Mouse (Mus musculus): Measurements from ENCODE around the gene Chst12. TPM values are rescaled to one million over a fixed set of nuclear protein-coding genes. Genes with fewer than 3 reads are reported as not detected.

The Chst12 gene
- total and polyA plus RNA-seq, 3 experiments, result 2.3 to 17.0 (median 7.6) TPM

GRCm38 (mm10) chr5:140513921-140514320, 8.6 kb downstream of the Chst12 start:
- DNase-seq (ENCODE audit: extremely low read depth), result peak; percentile 93
- Histone ChIP-seq H3K9ac (ENCODE audit: insufficient read depth, low read depth) (no peak overlapping the region), H3K79me2 (replicated peaks; ENCODE audit: control insufficient read depth, extremely low read depth, insufficient read depth, poor library complexity, severe bottlenecking) (peaks cover 9% of the 10 kb centered on the region), H3K36me3 (replicated peaks in 1 of 2; ENCODE audit: control insufficient read depth in 1 of 2, insufficient read depth in 1 of 2, low read length in 1 of 2) (peaks cover 5 to 36% of the 10 kb centered on the region in 2 experiments), H3K4me3 (replicated peaks in 1 of 3; ENCODE audit: low read depth in 2 of 3, low read length in 2 of 3, poor library complexity in 1 of 3) (no peak overlapping the region), H3K4me1 (ENCODE audit: control insufficient read depth in 1 of 2, insufficient read depth in 2 of 2) (peaks cover 32 to 90% of the 10 kb centered on the region in 2 experiments), H3K9me3 (replicated peaks; ENCODE audit: low read length) (no peaks in the 10 kb centered on the region), H3K4me2 (ENCODE audit: insufficient read depth, low read depth, poor library complexity, severe bottlenecking) (no peak overlapping the region), H3K27me3 (replicated peaks) (no peaks in the 10 kb centered on the region), H3K27ac (ENCODE audit: insufficient read depth, low read depth) (peak overlapping the region; percentile 82)
- in situ Hi-C loops (cut with MboI; ENCODE audit: low pct_ligation_motif_present, low pct_unique_long_range_greater_than_20kb, low sequenced_read_pairs) (no loop called here), dilution Hi-C loops (cut with MboI; ENCODE audit: extremely low pct_ligation_motif_present, extremely low pct_unique_long_range_greater_than_20kb, low sequenced_read_pairs) (no loop called here)
- peak; percentile 59; the same call in 1 of the 2 replicates for TF ChIP-seq CHD2 (IDR thresholded peaks at IDR 0.05; ENCODE audit: low read length)
- peak; percentile 22; the same call in 1 of the 2 replicates for TF ChIP-seq TCF12 (IDR thresholded peaks at IDR 0.05; ENCODE audit: low read depth, low read length)
- TF ChIP-seq HCFC1 (IDR thresholded peaks at IDR 0.05; ENCODE audit: low read depth, low read length), result peak; percentile 34; the same call in 1 of the 2 replicates
- TF ChIP-seq BHLHE40 (IDR thresholded peaks at IDR 0.05; ENCODE audit: low read depth, low read length), result 0 out of 2 replicates have a peak, but pooled peaks have one; percentile 5
- TF ChIP-seq UBTF (IDR thresholded peaks at IDR 0.05; ENCODE audit: low read depth, low read length), result no peak
- peak; percentile 58; the same call in 1 of the 2 replicates for TF ChIP-seq MXI1 (IDR thresholded peaks at IDR 0.05; ENCODE audit: low read depth, low read length)
- TF ChIP-seq IRF4 (IDR thresholded peaks at IDR 0.05; ENCODE audit: low read depth, low read length), result peak; percentile 80
- no peak for TF ChIP-seq USF2 (conservative IDR thresholded peaks at IDR 0.05; ENCODE audit: low read depth, low read length)
- peak; percentile 71 for TF ChIP-seq ELF1 (IDR thresholded peaks at IDR 0.05; ENCODE audit: low read depth, low read length)
- TF ChIP-seq RAD21 (IDR thresholded peaks at IDR 0.05; ENCODE audit: low read depth, low read length), result no peak
- peak; percentile 55 for TF ChIP-seq MAX (IDR thresholded peaks at IDR 0.05; ENCODE audit: low read length)
- no peak for TF ChIP-seq JUN (IDR thresholded peaks at IDR 0.05; ENCODE audit: insufficient read depth, low read depth, low read length)
- TF ChIP-seq MYC (IDR thresholded peaks at IDR 0.05; ENCODE audit: low read depth, low read length), result peak; percentile 52; the same call in 1 of the 2 replicates
- 0 out of 2 replicates have a peak, but pooled peaks have one; percentile 22 for TF ChIP-seq POLR2A (IDR thresholded peaks at IDR 0.05; ENCODE audit: low read depth, low read length)

DNA sequence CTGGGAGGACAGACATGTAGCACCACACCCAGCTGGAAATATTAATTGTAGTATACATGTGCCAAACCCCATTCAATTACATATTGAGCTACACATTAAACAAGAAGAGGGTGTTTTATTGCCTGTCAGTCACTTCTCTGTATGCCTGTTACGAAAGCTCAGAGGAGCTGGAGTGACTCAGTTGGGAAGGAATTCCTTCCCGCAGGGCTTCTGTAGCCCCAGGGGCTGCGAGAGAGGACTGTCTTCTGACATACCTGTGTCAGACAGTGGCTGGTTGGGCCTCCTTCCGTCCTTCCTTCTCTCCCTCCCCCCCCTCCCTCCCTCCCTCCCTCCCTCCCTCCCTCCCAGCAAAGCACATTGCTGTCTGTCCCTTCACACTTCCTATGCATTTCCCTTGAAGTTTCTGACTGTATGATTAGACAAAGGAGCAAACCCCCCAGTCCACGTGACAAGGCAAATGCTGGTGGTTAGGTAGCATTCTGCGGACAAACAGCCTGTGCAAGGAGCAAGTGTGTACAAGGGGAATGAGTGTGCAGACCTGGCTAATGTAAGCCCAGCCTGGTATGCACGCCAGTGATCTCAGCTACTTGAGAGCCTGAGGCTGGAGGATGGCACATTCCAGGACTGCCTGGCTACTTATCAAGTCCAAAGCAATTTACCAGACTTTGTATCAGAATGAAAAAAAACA, 9.6 kb downstream of the Chst12 start:
- H3K27me3 ChIP-seq (replicated peaks), result no peaks in the 10 kb centered on the region
- dilution Hi-C loops (cut with MboI; ENCODE audit: extremely low pct_ligation_motif_present, extremely low pct_unique_long_range_greater_than_20kb, low sequenced_read_pairs), result no loop called here
- no peak overlapping the region for H3K9ac ChIP-seq (ENCODE audit: insufficient read depth, low read depth)
- no peak overlapping the region; the same call in 1 of the 2 replicates for H3K4me2 ChIP-seq (ENCODE audit: insufficient read depth, low read depth, poor library complexity, severe bottlenecking)
- TF ChIP-seq BHLHE40 (IDR thresholded peaks at IDR 0.05; ENCODE audit: low read depth, low read length), result peak; percentile 57
- TF ChIP-seq NRF1 (IDR thresholded peaks at IDR 0.05; ENCODE audit: low read depth, low read length), result no peak
- TF ChIP-seq ZNF384 (IDR thresholded peaks at IDR 0.05; ENCODE audit: low read depth, low read length), result peak; percentile 30; the same call in 1 of the 2 replicates
- H3K4me3 ChIP-seq (replicated peaks in 1 of 3; ENCODE audit: low read depth in 2 of 3, low read length in 2 of 3, poor library complexity in 1 of 3), result no peak overlapping the region
- H3K79me2 ChIP-seq (replicated peaks; ENCODE audit: control insufficient read depth, extremely low read depth, insufficient read depth, poor library complexity, severe bottlenecking), result peaks cover 11% of the 10 kb centered on the region
- peak overlapping the region; percentile 88 for H3K27ac ChIP-seq (ENCODE audit: insufficient read depth, low read depth)
- H3K36me3 ChIP-seq (replicated peaks in 1 of 2; ENCODE audit: control insufficient read depth in 1 of 2, insufficient read depth in 1 of 2, low read length in 1 of 2), result peaks cover 5 to 39% of the 10 kb centered on the region in 2 experiments
- peaks cover 32 to 86% of the 10 kb centered on the region in 2 experiments for H3K4me1 ChIP-seq (ENCODE audit: control insufficient read depth in 1 of 2, insufficient read depth in 2 of 2)
- H3K9me3 ChIP-seq (replicated peaks; ENCODE audit: low read length), result no peaks in the 10 kb centered on the region
- peak; percentile 73 for DNase-seq (ENCODE audit: extremely low read depth)
- in situ Hi-C loops (cut with MboI; ENCODE audit: low pct_ligation_motif_present, low pct_unique_long_range_greater_than_20kb, low sequenced_read_pairs), result no loop called here
